Mouse (Mus musculus) olfactory bulb, adult 2 months (tissue): Measurements from ENCODE around the gene Tenm2. TPM values are rescaled to one million over a fixed set of nuclear protein-coding genes. Genes with fewer than 3 reads are reported as not detected.

Source experiments
- H3K27ac ChIP-seq: fragments of 200-500 bp; 2 replicates; pipeline ENCODE4 v1.5.1; 2012; ENCODE audit warnings: low read depth, low read length; ENCODE audit not compliant: insufficient read depth
- H3K4me1 ChIP-seq: fragments of 200-500 bp; 2 replicates; pipeline ENCODE4 v1.6.1; 2012; ENCODE audit warnings: low read length; ENCODE audit not compliant: control insufficient read depth, insufficient read depth
- H3K4me3 ChIP-seq: fragments of 200-500 bp; 2 replicates; pipeline ENCODE4 v1.5.1; 2012; ENCODE audit warnings: mild to moderate bottlenecking, low read depth, low read length, moderate library complexity; ENCODE audit not compliant: insufficient read depth
- CTCF ChIP-seq: fragments of 200-500 bp; IDR thresholded peaks from 2 replicates; pipeline ENCODE4 v1.5.1; 2012; ENCODE audit warnings: low read depth, mild to moderate bottlenecking, low read length, moderate library complexity; ENCODE audit not compliant: insufficient read depth
- POLR2A ChIP-seq: fragments of 200-500 bp; IDR thresholded peaks from 2 replicates; pipeline ENCODE4 v1.6.1; 2012; ENCODE audit warnings: mild to moderate bottlenecking, low read depth, low read length, moderate library complexity; ENCODE audit not compliant: insufficient read depth
- WGBS: fragments of 180-500 bp; shearing (Covaris S2); methylation state at CpG from one replicate; pipeline ENCODE4 v1.1.7; 2018; 5-methylcytosine and 5-hydroxymethylcytosine counted together
- polyA plus RNA-seq: library from polyadenylated mRNA; stranded (reverse); fragments of >200 nt; gene quantifications from 2 replicates; pipeline ENCODE4 v1.2.4, GENCODE M21; 2012; ENCODE audit warnings: low replicate concordance; ENCODE audit not compliant: missing spikeins, insufficient read depth, insufficient read length

Gene Tenm2
- polyA plus RNA-seq, 1 experiment = not detected

DNA sequence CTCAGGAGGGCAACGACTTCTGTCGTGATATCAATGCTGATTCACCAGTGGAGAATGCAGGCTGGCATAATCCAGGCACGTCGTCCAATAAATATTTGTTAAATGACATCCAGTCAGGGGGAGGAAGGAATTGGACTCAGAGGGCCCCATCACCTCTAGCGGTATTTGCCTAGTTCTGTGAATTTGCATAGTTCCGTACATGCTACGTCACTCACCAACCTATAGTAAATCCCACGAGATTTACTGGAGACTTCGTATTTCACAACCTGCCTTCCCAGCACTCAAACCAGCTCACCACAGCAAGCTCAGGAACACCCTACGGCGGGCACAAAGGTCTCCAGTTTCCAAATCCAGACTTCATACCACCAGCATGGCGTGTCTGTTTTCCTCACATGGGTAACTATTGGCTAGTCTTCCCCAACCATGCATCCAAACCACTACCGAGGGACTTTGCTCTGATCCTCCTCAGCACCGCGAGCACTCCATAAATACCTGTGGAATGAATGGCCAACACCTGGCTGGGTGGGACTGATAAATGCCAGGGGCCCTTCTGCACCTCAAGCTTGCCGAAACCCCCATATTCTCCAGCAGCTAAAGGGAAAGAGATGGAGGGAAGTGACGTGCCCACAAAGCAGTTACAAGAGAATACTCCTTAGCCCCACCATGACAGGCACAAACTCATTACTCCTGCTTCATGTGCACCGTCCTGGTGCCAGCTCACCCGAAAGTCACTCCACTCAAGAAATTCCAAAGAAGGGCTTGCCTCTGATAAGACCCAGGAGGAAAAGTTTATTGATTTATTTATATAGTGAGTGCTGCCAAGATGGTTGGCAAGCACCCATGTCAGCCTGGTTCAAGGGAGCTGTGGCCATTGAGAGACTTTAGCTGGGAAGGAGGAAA is 1264.7 kb downstream of the Tenm2 start:
- no peaks in the 10 kb centered on the region for H3K4me1 ChIP-seq
- no peak overlapping the region for H3K27ac ChIP-seq
- 94% methylated on average over 19 of the region's 19 CpGs for WGBS
- H3K4me3 ChIP-seq = no peak overlapping the region
- TF ChIP-seq CTCF = no peak
- no peak for TF ChIP-seq POLR2A

DNA sequence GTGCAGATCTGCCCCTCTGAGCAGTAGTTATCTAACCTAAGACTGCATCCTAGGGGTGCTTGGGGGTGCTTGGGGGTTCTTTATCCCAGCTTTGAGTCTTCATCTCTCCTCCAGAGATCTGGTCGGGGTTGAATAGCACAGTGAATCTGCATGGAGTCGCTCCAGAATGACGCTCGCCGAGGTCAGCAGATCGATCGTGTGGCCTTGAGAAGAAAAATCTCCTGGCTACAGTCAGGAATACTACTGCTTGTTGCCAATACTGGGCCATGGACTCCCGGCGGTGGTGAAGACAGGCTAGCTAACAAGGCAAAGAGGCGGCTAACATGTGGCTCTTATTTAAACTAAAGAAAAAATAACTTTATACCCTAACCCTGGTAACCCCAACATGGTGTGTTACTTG is 1267.5 kb downstream of the Tenm2 start:
- TF ChIP-seq CTCF (no peak), POLR2A (no peak)
- Histone ChIP-seq H3K4me1 (no peaks in the 10 kb centered on the region; the same call in 1 of the 2 replicates), H3K4me3 (no peak overlapping the region), H3K27ac (no peak overlapping the region)
- 91% methylated on average over 10 of the region's 10 CpGs for WGBS

DNA sequence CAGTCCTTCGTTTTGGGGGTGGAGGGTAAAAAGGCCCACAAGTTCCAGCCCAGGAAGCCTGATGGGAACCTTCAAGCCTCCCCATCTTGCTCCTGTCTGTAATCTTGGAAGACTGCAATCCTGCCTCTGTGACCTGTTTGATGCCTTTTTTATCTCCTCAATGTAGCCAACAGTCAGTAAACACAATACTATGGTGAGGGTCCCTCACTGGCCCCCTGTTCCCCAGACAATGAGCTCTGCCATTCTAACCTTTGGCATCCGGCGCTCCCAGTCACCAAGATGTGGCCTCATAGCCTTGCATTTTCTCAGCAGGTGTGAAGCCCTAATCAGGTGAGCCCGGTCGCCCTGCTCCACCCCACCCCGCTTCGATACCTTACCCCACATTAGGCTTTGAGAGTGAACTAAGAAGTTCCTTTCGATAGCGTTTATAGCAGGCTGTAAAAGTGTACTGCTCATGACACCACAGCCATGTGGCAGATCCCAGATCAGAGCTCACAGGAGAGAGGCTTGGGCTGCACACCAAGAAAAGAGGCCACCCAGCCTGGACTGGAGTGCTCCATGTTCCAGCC is 1271.7 kb downstream of the Tenm2 start:
- WGBS = 81% methylated on average over 9 of the region's 9 CpGs
- H3K4me1 ChIP-seq = peaks cover 3% of the 10 kb centered on the region; the same call in 1 of the 2 replicates
- TF ChIP-seq CTCF = no peak
- no peak for TF ChIP-seq POLR2A
- no peak overlapping the region for H3K4me3 ChIP-seq
- no peak overlapping the region for H3K27ac ChIP-seq

GRCm38 (mm10) chr11:35963554-35963953 is 1272.2 kb downstream of the Tenm2 start:
- H3K27ac ChIP-seq = no peak overlapping the region
- WGBS = 80% methylated on average over 2 of the region's 2 CpGs
- peaks cover 3% of the 10 kb centered on the region; the same call in 1 of the 2 replicates for H3K4me1 ChIP-seq
- H3K4me3 ChIP-seq = no peak overlapping the region
- no peak for TF ChIP-seq CTCF
- TF ChIP-seq POLR2A = no peak

- WGBS = 95% methylated on average over 2 of the region's 2 CpGs
- peaks cover 3% of the 10 kb centered on the region; the same call in 1 of the 2 replicates for H3K4me1 ChIP-seq
- no peak for TF ChIP-seq POLR2A
- TF ChIP-seq CTCF = no peak
Observed at GRCm38 (mm10) chr11:35962431-35962830, 1273.3 kb downstream of the Tenm2 start.

DNA sequence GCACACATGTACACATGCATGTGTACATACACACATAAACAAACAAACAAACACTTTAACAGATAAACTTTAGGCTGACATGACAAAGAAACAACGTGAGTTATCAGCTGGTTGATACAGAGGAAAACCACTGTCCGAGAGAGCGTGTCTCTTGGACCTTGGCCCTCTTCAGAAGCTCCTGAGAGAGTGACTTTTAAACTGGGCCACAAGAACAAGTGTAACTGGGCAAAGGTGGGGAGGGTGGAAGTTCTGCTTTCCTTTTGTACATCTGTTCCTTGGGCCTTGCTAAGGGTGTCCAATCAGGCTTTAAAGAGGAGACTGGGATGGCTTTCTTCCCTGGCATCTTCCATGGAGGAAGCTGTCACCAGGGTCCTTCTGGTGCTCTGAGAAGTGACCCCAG is 1276.5 kb downstream of the Tenm2 start:
- WGBS = 87% methylated on average over 3 of the region's 3 CpGs
- TF ChIP-seq CTCF (no peak), POLR2A (no peak)
- Histone ChIP-seq H3K4me1 (peaks cover 3% of the 10 kb centered on the region; the same call in 1 of the 2 replicates), H3K27ac (no peak overlapping the region), H3K4me3 (no peak overlapping the region)

More at GRCm38 (mm10) chr11:35962431-35962830, 1273.3 kb downstream of the Tenm2 start:
- H3K27ac ChIP-seq = no peak overlapping the region
- no peak overlapping the region for H3K4me3 ChIP-seq
